Mouse (Mus musculus): ENCODE results near the gene Tmem54.

Tmem54 gene

DNA sequence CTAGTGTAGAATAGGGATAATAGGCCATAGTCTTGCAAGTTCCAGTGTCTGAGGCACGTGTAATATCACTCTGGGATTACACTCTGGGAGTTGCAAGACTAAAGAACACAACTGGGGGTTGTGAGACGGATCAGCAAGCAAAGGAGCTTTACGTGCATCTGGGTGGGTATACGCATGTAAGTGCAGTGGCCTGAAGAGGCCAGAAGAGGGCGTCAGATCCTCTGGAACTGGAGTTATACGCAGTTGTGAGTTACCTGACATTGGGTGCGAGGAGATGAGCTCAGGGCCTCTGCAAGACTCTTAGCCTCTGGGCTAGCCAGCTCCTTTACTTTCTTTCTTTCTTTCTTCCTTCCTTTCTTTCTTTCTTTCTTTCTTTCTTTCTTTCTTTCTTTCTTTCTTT is 8.3 kb upstream of the Tmem54 start:
- DNase-seq (ENCODE audit: low read depth, low spot score) = no peak

GRCm38 (mm10) chr4:129102133-129102829 is 3.1 kb upstream of the Tmem54 start:
- DNase-seq (ENCODE audit: low read depth, low spot score) = no peak

- no peak for DNase-seq (ENCODE audit: low read depth, low spot score)
Measured at GRCm38 (mm10) chr4:129106073-129106472, 725 bp downstream of the Tmem54 start.

- no peak for DNase-seq (ENCODE audit: low read depth, low spot score)
Measured at GRCm38 (mm10) chr4:129107348-129107899, 2.1 kb downstream of the Tmem54 start.

DNA sequence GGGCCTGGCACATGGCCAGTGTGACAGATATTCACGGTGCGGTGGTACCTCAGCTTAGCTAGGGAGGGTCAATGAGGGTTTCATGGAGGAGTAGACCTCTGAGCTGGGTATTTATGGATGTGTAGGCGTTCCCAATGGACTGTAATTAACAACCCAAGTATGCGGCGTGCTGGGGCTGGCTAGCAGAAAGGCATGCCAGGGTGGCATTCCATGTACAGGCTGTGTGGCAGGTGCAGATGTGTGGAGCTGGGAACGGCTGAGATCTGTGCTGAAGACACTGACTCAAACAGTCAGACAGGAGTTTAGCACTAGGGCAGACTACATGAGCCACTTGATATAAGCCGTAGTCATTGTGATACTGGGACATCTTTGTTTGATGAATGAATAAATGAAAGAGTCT is 3.3 kb downstream of the Tmem54 start:
- DNase-seq (ENCODE audit: low read depth, low spot score) = no peak

- no peak for DNase-seq (ENCODE audit: low read depth, low spot score)
Measured at GRCm38 (mm10) chr4:129110804-129111203, 5.5 kb downstream of the Tmem54 start.

DNA sequence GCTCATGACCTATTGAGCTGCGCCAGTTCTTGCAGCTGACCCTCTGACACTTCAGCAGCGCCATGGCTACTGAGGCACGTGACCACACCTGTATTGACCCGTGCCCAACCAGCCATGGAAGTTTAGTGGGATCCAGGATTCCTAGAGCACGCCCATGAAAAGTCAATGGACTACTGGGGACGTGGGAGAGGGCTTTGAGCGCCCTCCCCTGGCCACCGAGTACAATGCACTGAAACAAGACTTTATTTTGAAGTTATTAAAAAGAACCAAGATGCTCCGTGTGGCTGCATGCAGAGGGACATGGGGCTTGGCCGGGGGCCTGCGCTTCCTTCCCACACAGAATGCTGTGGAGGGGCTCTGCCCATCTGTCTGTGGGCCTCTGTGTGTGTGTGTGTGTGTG is 6.0 kb downstream of the Tmem54 start:
- no peak for DNase-seq (ENCODE audit: low read depth, low spot score)

DNA sequence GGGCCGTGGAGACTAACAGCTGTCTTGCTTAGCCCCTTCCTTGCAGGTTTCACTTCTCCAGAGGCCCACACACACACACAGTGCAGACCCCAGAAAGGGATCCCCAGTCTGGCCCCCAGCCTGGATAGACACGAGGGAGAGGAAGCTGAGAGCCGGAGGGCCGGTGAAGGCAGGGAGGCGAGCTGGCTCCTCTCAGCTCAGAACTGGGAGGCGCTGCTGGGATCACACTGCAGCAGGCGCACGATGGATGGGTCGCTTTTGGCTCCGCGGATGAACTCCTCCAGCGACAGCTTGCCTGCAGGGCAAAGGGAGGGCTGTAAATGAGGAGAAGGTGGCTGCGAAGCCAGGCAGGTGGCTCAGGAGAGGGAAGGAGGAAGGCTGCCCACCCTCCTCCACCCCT is 6.9 kb downstream of the Tmem54 start:
- no peak for DNase-seq (ENCODE audit: low read depth, low spot score)

- peak; percentile 89 for DNase-seq (ENCODE audit: low read depth, low spot score)
Measured at GRCm38 (mm10) chr4:129113083-129113988, 8.0 kb downstream of the Tmem54 start.

GRCm38 (mm10) chr4:129116703-129117102 is 11.4 kb downstream of the Tmem54 start:
- DNase-seq (ENCODE audit: low read depth, low spot score) = no peak

DNA sequence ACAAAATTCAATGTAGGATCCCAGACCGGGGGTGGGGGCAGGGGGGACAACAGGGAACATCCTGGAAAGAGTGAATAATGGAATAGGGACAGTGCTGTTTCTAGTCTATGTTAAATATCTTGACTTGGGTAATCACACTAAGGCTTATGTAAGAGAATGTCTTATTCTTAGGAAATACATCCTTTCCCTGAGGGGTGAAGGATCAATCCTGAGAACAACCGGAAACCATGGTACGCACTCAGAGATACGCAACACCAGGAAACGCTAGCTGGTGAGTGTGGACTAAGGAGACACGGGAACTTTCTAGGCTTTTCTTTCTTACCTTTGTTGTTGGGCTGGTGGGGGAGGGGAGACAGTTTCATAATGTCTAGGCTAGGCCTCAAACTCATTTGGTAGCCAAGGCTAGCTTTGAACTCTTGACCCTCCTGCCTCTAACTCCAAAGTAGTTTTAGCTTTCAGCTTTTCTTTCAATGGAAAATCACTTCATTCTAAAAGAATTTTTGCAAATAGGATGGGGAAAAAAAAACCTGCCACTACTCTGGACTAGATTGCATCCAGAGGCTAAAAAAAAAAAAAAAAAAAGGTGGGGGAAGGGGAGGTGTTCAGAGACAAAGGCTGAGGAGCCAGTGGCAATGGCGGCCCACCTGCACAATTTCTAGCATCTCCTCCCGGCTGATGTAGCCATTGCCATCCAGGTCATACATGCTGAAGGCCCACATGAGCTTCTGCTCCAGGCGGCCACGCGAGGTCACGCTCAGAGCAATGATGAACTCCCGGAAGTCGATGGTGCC is 12.6 kb downstream of the Tmem54 start:
- DNase-seq (ENCODE audit: low read depth, low spot score) = no peak

- no peak for DNase-seq (ENCODE audit: low read depth, low spot score)
Measured at GRCm38 (mm10) chr4:129119708-129120107, 14.4 kb downstream of the Tmem54 start.

- DNase-seq (ENCODE audit: low read depth, low spot score) = peak; percentile 55
Measured at GRCm38 (mm10) chr4:129120520-129121445, 15.4 kb downstream of the Tmem54 start.

DNA sequence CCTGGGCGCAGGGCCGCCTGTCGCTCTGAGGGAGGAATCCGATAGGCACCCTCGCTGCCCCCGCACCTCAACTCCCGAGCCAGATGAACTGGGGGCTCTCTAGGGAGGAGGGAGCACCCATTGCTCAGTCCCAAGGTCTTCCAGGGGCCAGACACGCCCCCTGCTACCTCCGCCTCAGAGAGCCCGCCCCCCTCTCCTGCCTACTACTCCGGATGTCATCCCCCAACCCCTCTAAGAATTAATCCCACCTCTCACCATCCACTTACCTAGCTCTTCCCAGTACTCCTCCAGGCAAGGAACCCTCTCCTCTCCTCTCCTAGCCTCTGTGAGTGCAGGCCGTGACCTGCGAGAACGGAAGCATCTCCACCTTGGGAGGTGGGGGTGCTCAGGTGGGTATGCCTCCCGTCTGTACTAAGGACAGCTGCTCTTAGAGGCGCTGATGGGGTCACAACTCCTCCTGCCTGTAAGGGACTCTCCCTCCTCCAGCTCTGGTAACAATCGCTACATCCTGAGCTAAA is 16.3 kb downstream of the Tmem54 start, which contains the start of gene Hpca:
Gene Hpca, minus strand, starts transcription at position 468 of the 518 bp plus-strand sequence.
- DNase-seq (ENCODE audit: low read depth, low spot score) = no peak

GRCm38 (mm10) chr4:129122107-129122506 is 16.8 kb downstream of the Tmem54 start:
- DNase-seq (ENCODE audit: low read depth, low spot score) = no peak

- no peak for DNase-seq (ENCODE audit: low read depth, low spot score)
Measured at GRCm38 (mm10) chr4:129122719-129123118, 17.4 kb downstream of the Tmem54 start.

DNA sequence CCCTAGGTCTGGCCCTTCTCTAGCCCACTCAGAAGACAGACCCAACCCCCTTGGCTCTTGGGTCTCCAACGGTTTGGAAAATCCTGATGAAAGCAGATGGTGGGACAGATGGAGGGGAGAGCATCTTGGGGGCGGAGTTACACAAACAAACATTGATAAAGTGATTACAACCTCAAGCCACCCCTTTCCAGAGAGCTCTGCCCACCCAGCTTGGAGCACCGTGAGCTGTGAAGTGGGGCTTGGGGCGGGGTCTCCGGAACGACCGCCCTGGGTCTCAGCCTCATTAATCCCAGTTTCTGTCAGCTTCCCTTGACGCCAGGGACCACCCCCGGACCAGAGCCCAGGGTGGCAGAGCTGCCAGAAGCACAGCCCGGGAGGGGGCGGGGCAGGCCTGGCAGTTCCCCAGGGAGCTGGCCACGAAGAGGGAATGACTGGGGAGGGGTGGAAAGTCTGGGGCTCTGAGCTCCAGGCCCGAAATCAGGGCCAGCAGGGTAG is 19.4 kb downstream of the Tmem54 start:
- no peak for DNase-seq (ENCODE audit: low read depth, low spot score)

DNA sequence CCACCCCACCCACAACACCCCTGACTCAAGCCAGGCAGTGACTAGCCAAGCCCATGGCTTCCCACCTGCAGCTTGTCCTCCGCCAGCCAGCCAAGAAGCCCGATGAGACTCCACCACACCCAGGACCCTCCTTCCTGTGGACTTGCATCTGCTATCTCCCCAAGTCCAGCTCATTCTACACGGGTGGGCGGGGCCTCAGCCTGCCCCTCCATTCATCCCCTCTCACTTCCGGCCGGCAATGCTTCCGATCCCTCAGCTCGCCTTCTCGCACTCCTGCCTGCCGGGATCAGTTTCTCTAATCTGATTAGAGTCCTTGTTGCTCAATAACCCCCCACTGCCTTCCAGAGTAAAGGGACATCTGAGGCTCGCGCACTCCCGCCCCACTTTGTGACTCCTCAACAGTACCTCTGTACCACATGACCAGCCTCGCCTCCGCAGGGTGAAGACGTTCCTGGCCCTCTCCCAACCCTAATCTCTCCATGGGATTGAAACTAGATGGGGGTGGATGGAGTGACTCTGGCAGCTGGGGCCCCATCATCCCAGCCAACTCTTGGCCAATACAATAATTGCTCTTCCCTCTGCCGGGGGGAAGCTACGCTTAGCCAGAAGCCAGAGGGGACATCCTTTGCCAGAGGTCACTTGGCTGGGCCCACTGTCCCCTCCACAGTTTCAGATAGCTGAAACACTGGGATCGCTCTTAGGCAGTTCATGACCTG is 20.5 kb downstream of the Tmem54 start:
- no peak for DNase-seq (ENCODE audit: low read depth, low spot score)

- no peak for DNase-seq (ENCODE audit: low read depth, low spot score)
Measured at GRCm38 (mm10) chr4:129128582-129129338, 23.4 kb downstream of the Tmem54 start.

Data from WW6 (cell line).